Mouse (Mus musculus) CD4-positive, CD25-positive, alpha-beta regulatory T cell, adult 4 months (primary cell): ENCODE measurements around the gene H60b. TPM values are rescaled to one million over a fixed set of nuclear protein-coding genes. Genes with fewer than 3 reads are reported as not detected.
"Not testable (repeated sequence)": the region's sequence is repeated elsewhere in the genome, so short reads cannot be mapped to it uniquely, and the experiment has no call there.

Source experiments
- ATAC-seq: one replicate; pipeline ENCODE4 v1.8.0; 2017
- polyA plus RNA-seq, 2 experiments: library from polyadenylated mRNA; unstranded; fragments of 100-300 nt; shearing (Covaris generic); gene quantifications; one replicate each; pipeline ENCODE4 v1.2.1; 2017

Gene H60b
- polyA plus RNA-seq, 2 experiments from 2014 or later: 5.6 to 12.4 TPM

- ATAC-seq: not testable (repeated sequence)
Measured at GRCm38 (mm10) chr10:22165328-22166003, 7.1 kb downstream of the H60b start.

- not testable (repeated sequence) for ATAC-seq
Measured at GRCm38 (mm10) chr10:22166025-22166424, 7.6 kb downstream of the H60b start.

- not testable (repeated sequence) for ATAC-seq
Measured at GRCm38 (mm10) chr10:22167061-22167460, 8.7 kb downstream of the H60b start.

- not testable (repeated sequence) for ATAC-seq
Measured at GRCm38 (mm10) chr10:22169116-22169515, 10.7 kb downstream of the H60b start.

- ATAC-seq: not testable (repeated sequence)
Measured at GRCm38 (mm10) chr10:22172431-22173334, 14.3 kb downstream of the H60b start.

GRCm38 (mm10) chr10:22173335-22174189, 15.2 kb downstream of the H60b start:
- ATAC-seq: not testable (repeated sequence)

GRCm38 (mm10) chr10:22174190-22174487, 15.8 kb downstream of the H60b start:
- ATAC-seq: not testable (repeated sequence)

GRCm38 (mm10) chr10:22176515-22176914, 18.1 kb downstream of the H60b start:
- ATAC-seq: not testable (repeated sequence)

GRCm38 (mm10) chr10:22191035-22191434, 32.6 kb downstream of the H60b start:
- ATAC-seq: not testable (repeated sequence)

GRCm38 (mm10) chr10:22201352-22201751, 43.0 kb downstream of the H60b start:
- ATAC-seq: not testable (repeated sequence)

- peak; percentile 57 for ATAC-seq
Measured at GRCm38 (mm10) chr10:22202784-22203583, 44.6 kb downstream of the H60b start.

- ATAC-seq: not testable (repeated sequence)
Measured at GRCm38 (mm10) chr10:22206443-22206842, 48.1 kb downstream of the H60b start.

- peak; percentile 74 for ATAC-seq
Measured at GRCm38 (mm10) chr10:22212012-22212696, 53.8 kb downstream of the H60b start.

GRCm38 (mm10) chr10:22223474-22224349, 65.3 kb downstream of the H60b start:
- ATAC-seq: peak; percentile 84

- no peak for ATAC-seq
Measured at GRCm38 (mm10) chr10:22265060-22265459, 106.7 kb downstream of the H60b start.

- ATAC-seq: not testable (repeated sequence)
Measured at GRCm38 (mm10) chr10:22270879-22271786, 112.7 kb downstream of the H60b start.

- peak; percentile 79 for ATAC-seq
Measured at GRCm38 (mm10) chr10:22272914-22273683, 114.7 kb downstream of the H60b start.

- ATAC-seq: no peak
Measured at GRCm38 (mm10) chr10:22273684-22274305, 115.4 kb downstream of the H60b start.
